Mouse (Mus musculus) brain, embryonic 18.5 days (tissue): ENCODE data around the gene Bmpr1a.
A peak's percentile ranks its signal among the peaks of the same experiment; 100 is the strongest.

Source experiments
- DNase-seq: peaks from one replicate; pipeline ENCODE4 v3.0.0-alpha.2; 2012; ENCODE audit warnings: low read depth, low spot score

Gene Bmpr1a

DNA sequence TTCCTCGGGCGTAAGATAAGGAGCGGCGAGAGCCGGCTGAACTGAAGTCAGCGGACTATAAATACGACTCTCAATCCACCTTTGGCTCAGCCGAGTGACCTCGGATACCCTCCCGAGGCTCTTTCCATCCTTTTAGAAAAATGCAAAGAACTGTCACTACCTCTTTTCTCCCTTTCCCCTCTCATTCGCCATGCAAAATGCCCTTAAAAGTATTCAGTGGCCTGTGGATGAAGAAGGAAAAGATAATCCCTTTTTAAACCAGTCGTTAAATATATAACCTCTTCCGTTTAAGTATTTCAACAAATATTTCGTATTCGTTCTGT, at the start of gene Bmpr1a:
Gene Bmpr1a (minus strand): TSS at position 17 of the 323 bp plus-strand sequence.
- no peak for DNase-seq

DNA sequence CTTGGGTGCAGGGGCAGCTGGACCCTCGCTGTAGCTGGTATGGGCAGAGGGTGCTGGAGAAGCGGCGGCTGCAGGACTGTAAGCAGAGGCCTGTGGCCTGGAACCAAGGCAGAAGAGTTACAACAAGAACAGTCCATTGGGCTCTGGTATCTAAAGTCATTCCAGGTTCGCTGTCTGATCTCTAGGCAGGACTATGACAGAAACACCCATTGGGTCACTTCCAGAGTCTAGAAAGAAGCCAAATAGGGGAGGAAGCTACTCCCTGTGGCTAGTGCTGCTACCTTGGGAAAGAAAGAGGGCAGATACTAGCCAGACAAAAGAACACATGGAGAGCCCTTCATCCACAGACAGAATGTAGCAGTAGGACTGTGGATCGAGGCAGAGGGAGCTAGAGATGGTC, 49.1 kb upstream of the Bmpr1a start:
- no peak for DNase-seq

DNA sequence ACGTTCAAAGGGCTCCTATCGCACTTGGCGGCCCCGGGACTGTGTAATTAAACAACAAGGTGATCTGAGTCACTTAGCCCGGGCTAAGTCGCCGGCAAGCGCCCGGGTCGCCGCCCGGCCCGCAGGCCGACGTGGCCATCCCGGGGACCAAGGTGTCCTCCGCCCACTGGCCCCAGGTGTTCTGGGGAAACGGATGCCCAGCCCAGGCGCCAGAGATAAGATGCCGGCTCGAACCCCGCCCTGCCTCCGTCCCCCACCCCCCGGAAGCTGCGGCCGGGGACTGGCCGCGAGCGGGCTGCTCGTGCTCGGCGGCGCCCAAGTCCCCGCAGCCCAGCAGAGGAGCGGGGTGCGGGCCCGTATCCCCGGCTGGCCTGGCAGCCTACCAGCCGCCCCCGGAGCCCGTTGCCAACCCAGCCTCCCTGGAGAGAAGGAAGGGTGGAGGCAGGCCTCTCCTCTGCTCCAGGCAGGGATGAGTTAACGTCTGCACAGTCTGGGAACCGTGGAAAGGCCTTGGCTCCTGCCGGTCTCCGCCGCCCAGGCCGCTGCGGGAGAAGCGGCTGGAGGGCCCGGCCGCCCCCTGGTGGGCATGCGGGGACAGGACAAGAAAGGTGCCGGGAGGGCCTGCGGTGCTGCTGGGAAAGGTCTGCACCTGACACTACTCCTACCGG, 46.0 kb upstream of the Bmpr1a start:
- DNase-seq: peak; percentile 73

DNA sequence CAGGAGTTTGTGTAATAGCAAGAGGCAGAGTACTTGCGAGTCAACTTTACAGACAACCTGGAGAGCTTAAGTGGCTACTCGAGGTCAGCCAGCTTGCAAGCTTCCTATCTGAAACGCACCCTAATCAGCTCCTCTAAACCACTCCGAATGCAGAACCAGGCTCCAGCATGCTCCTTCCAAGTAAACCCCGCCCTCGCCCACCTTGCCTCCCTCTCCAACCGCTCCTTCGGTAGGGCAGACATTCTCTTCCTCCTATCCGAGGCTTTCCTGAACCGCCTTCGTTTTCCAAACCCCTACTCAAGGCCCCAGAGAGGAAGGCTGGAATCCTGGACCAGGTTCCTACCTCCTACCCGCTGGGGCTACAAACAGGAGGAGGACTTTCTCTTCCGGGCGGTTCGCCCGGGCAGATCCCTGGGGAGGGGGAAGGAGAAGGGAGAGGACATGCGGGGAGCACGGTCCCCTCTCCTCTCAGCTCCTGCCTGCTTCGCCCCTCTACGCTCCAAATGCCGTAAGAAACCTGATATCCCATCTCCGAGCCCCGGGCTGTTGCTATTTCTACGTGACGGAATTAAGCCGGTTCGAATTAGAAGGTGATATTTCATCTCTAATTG, 45.4 kb upstream of the Bmpr1a start:
- peak; percentile 34 for DNase-seq

DNA sequence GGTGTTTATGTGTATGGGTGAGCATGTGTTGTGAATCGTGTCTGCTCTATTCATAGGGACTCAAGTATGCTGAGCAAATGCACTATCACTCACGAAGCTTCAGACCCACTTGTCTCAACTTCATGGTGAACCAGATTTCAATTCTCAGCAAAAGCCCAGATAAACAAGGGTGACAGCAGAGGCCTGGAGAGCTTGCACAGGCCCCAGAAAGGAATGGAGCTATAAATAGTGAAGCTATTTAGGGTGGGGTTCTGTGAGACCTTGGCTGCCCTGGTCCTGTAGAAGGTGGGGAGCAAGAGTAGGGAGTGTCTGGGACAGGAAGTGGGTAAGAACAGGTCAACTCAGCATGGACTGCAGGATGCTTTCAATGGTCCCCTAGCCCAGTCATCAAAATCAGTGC, 41.4 kb upstream of the Bmpr1a start:
- no peak for DNase-seq

DNA sequence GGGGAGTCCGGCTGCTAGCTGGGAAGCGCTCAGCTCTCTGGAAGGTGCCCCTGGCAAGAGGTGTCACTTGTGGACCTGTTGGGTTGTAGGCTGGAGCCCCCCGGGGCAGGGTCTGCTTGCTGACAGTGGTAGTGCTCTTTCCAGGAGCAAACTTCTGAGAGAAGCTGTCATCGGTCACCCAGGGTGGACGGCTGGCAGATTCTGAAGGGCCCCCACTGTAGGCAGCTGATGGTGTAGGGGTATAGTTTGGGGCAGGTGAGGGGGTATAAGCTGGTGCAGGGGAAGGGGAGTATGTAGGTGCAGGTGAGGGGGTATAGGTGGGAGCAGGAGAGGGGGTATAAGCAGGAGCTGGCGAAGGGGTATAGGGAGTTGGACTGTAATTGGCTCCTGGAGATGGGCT, 40.9 kb upstream of the Bmpr1a start:
- no peak for DNase-seq

DNA sequence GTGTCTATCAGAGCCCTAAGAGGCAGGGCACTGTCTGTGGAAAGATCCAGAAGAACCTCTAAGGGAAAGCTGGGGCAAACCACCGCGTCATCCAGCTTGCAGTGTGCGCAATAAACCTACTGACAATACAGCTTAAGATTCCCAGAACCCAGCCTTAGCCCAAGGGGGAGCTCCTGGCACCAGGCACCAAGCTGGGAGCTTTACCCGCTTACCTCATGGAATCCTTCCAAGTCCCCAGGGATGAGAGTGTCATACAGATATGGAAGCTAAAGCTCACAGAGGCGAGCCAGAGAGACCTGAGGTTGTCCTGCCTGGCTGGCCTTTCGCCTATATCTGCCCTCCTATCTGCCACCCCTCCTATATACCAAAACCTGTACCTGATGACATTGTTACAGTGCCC, 40.5 kb upstream of the Bmpr1a start:
- DNase-seq: no peak

DNA sequence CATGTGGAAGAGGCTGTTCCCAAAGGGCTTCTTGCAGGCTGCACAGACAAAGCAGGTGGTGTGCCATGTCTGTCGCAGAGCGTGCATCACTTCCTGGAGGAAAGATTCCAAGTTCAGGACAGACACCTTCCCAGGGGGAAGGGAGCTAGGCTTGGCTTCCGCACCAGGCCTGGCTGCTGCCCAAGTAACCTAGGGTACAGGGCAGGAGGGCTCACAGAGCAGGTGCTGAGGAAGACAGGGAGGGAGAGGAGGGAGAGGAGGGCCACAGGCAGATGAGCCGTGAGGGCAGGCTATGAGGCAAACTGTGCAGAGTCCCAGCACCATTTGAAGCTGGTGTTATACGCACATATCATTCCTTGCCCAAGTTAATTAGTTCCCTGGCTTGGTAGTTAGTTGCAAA, 38.8 kb upstream of the Bmpr1a start:
- DNase-seq: no peak

DNA sequence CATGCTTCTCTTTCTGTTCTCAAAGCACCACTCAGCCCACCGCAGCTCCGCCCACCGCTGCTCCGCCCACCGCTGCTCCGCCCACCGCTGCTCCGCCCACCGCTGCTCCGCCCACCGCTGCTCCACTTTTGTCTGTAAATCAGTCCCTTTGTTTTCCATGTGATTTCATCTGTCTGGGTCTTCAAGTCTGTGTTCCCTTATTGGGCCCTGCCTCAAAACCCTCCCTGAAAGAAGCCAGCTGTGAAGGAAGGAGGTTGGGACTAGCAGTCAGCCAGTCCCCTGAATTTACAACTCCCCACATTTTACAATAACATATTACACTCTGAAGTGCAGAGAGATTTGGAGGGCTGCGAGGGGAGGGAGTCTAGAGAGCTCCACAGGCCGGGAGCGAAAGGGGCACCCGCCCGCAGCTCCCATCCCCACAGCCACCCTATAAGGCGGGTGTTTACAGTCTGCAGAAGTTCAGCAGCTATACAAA, 37.6 kb upstream of the Bmpr1a start:
- no peak for DNase-seq

DNA sequence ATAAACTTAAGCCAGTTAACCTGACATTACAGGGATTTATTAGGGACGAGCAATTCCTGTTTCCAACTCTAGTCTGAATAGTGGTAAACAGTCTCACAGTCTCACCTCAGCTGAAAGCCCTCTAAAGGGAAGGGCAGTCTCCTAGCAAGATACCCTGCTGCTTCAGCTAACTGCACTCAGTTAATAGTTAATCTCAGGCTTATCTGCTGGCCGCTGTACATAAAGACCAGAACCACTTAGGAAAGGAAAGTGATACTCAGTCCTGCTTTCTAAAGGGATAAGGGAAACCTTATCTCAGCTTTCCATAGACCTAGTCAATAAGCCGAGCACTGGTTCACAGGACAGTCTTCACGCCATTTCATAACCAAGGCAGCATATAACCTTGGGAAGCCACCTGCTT, 32.7 kb upstream of the Bmpr1a start:
- DNase-seq: no peak

DNA sequence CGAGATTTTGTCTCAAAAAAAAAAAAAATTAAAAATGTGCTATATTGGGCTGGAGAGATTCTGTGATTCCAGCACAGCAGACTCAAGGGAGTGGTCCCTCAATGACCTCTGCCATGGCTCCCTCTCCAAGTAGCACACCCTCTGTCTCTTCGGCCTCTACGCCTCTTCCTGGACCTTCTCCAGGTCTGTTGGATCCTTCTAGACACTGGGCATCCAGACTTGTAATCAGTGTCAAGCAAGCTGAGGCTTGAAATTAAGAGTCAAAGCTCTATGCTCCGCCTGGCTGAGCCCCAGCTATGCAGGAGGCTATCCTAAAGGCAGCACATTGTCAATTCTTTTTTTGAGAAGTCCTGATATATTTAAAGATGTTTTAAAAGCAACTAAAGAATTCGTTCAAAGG, 30.4 kb upstream of the Bmpr1a start:
- DNase-seq: no peak

DNA sequence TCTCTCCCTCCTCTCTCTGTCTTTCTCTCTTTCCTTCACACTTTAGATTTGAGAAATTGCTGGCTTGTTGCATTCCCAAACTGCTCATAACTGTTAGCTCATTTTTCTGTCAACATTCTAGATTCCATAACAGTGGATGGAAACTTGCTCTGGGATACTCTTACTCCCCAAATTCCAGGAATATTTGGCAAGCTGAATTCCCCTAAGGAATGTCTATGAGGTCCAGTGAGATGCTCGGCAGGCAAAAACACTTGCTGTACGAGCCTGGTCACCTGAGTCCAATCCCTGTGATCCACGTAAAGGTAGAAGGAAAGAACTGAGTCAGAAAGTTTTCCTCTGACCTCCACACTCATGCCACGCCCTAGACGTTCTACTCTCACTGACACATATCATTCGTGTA, 29.4 kb upstream of the Bmpr1a start:
- DNase-seq: no peak

DNA sequence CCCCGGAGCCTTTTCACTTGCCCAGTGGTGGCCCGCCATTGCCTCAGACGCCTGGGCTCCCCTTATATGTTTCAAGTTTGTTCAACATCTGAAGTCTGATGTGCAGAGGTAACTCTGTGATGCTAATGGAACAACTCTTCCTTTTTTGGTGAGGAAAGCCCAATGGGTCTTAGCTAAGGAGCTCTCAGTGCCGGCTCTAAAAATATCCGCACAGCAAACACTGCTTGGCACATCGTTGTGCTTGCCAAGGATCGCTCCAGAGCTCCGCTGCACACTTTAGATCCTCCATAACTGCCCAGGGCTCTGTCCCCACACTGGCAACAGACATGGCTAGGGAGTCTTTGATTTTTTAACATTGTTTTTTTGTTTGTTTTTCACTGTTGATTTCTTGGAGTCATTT, 25.7 kb upstream of the Bmpr1a start:
- DNase-seq: no peak

DNA sequence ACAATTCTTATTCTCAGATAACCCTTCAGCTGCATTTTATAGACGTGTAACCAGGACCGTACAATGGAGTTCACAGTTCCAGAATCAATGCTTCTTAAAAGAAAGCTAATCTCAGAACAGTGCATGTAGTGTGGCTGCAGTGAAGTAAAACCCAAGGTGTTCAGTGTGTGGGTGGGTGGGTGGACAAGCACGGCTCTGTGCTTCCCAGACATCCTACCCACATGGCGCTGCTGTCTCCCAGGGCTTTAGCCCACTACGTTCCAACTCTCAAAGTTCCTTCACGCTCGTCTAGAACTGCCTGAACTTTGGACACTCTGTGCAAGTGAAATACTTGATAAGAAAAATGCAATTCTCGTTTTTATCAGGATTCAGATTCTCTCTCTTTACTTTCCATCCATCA, 19.6 kb upstream of the Bmpr1a start, which contains the start of gene 9230112D13Rik:
Gene 9230112D13Rik (minus strand): TSS at position 101 of the 400 bp plus-strand sequence.
- no peak for DNase-seq

DNA sequence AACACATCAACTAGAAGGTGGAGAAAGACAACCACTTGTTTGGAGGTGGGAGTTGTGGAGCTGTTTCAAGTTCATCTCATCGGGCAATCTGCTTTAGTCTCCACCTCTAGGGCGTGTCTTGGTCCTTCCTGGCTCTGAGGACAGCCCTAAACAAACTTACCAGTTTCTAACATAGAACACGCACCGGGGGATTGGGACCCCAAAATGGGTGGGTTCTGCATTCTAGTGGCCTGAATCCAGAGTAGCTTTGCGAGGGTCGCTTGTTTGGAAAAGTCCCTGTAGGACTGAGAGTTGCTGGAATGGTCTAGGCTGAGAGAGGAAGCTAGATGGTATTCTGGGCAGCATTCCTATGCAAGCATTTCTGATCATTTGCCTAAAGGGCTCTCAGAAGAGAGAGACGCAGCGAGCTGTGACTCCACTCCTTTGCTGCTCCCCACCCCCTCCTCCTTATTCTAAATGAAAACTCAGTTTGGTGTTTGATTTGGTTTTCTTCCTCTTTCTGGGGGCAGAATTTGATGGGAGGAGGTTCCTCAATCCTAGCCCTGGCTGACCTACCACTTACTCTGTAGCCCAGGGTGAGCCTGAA, 14.9 kb upstream of the Bmpr1a start:
- DNase-seq: no peak

DNA sequence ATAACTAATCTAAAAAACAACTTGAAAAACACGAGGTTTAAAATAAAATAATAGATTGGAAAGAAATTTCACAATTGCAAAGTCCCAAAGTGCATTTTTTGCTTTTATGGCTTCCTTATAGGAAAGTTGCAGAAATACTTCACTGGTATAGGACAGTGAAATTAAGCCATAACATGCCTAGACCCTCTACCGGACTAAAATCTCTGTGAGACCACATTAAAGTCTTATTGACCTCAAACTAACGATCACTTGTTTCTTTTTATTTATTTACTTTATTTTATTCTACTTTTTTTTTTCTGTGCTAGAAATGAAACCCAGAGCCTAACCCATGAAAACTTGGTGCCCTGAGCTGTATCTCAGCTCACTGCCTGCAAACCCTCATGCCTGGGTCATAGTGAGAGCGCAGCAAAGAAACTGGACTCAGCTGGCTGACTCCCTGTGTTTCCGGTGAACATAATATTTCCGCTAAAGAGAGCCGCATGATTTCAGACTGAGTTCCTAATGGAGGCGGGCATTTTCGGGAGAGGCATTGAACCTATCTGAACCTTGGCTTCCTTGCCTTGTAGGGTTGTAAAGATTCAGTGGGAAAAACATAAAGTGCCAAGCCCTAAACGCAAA, 13.9 kb upstream of the Bmpr1a start:
- DNase-seq: no peak

DNA sequence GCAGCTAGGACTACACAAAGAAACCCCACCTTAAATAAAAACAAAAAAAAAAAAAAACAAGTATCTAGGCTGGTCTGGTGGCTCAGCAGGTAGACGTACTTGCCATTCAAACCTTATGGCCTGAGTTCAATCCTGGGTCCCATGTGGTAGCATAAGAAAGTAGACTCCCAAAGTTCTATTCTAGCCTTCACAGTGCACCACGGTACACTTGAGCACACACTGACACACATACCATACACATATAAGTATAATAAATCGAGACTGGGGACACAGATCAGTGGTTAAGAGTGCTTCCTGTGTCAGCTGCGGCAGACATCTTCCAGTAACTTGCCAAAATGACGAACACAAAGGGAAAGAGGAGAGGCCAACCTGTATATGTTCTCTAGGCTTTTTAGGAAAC, 12.7 kb upstream of the Bmpr1a start:
- no peak for DNase-seq

DNA sequence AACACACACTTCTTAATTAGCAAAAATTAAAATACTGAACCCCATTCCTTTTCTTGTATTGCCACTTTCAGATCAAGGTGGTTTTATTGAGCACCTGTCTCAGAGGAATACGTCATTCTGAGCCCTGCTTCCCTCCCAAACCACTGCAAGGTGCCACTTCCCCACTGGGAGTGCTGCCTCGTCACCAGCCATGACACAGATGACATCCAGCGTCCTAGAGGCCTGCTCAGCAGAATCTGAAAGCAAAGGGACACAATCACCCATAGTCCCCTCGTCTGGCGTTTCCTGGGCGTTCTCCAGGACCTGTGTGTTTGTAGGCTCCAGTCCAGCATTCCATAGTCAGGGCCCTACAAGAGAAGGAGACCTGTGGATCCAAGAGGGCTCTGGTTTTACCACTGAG, 11.0 kb upstream of the Bmpr1a start:
- DNase-seq: no peak

DNA sequence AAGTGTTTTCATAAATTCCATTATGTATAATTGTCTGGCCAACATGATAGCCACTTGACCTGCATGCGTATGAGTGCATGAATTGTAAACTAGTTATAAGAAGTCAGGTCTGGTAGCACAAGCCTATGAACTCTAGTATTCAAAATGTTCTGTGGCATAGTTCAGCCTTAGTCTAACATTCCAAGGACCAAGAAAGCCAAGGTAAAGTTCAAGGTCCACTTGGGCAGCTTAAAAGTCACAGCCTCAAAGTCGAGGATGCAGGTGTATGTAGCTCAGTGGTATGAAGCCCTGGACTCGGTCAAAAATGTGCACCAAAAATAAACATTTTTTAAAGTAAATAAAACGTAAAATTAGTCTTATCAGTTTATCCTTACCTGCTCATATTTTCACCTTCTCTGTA, 9.5 kb upstream of the Bmpr1a start:
- no peak for DNase-seq

DNA sequence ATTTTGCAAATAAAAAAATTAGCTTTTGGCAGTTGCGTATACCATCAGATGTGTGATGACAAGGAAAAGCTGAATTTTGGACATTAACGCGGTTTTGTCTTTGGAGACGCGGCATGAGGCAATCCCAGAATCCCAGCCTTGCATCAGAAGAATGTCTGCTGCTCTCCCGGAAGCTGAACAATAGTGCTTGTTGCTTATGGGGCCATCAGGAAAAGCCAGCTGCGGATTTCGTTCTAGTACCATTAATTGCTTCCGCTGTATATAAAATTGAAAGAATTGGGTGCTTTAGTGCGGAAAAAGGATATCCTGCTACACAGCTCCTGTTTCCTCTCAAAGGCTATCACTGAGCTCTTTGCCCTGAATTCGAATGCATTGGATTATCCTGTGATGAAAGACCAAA, 8.8 kb upstream of the Bmpr1a start:
- no peak for DNase-seq

DNA sequence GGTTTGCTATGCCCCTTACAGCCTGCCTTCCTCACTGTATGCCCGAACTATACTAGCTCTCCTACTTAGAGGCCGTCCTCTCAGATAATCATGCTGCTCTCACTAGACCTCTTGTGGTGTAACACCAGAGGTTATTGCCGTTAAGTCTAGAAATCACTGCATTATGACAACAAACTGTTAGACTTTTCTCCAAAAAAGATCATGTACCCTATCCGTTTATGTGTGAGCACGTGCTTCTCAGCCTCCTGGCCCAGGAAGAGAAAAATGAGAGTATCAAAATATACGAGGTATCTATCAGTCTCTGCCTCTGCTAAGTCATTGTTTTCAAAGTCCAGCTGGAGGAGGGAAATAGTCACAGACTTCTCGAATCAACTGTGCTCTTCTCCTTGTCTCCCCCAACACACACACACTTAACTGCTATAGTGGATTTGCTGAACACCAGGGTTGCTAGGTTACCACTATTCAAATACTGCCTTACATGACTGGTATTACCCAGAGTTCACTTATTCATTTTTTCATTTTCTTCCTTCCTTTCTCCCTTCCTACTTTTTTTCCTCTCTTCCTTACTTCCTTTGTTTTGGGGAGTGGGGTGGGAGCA, 5.8 kb upstream of the Bmpr1a start:
- DNase-seq: no peak

DNA sequence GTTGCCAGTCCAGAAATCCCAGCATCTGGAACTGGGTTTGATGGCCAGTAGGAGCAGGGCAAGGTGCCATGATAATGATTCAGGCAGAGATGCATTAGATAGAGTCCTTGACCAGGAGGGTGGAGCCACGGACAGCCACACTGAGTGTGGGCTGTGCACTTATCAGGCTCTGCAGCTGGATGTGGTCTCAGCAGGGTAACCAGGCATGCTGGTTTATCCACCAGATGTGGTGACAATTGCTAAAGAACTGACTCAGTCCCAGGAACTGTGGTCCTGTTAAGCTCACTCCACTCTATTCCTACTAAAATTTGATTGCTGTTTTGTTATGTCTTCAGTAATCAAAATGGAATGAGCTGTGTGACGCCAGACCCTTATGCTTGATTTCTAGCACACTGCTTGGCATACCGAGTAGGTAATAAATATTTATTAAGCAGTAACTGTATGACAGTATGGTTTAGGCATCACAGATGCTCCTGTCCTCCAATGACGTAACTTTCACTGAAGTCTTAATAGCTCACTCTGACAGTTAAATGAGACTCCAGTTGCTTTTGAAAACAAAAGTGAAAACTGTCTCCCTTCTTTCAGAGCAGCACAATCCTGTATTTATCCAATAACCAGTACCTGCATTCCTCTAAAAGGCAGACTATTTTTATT, 5.2 kb upstream of the Bmpr1a start:
- no peak for DNase-seq
